Mouse (Mus musculus) megakaryocyte, embryonic 14.5 days (primary cell): Measurements from ENCODE around the gene Shisa5.

Experiments used
- FLI1 ChIP-seq: IDR thresholded peaks from 2 replicates; pipeline ENCODE4 v1.6.1; 2012; ENCODE audit warnings: low read length, inconsistent platforms, mixed read lengths
- GATA1 ChIP-seq: IDR thresholded peaks from 3 replicates; pipeline ENCODE4 v1.6.1; 2012; ENCODE audit warnings: mixed read lengths, low read length, inconsistent platforms, borderline replicate concordance

DNA sequence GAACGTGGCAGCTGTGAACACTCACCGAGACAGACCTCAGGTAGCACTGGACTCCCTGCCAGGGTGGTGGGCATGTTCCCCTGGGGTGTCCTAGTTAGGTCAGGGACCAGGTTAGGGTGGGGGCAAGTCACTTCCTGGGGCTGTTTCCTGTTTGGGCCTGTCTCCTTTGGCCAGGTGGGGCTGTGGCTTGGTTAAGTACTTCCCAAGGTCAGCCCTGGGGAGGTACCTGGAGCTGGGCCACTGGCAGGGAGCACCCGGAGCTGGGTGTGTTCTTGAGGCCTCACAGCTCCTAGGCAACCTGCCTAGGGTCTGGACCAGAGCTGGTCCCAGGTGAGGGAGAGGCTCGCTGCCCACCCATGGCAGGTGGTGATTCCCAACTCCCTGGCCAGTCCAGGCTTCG is 9.4 kb upstream of the Shisa5 start:
- TF ChIP-seq GATA1 (no peak), FLI1 (no peak)
